Mouse (Mus musculus) embryonic fibroblast, embryonic 13.5 days (primary cell): ENCODE measurements around the gene Tpk1. TPM values are rescaled to one million over a fixed set of nuclear protein-coding genes. Genes with fewer than 3 reads are reported as not detected.

Experiments
- H3K27ac ChIP-seq: 2 replicates; pipeline ENCODE4 v1.5.1; 2012; ENCODE audit warnings: low read length, control low read depth, inconsistent platforms; ENCODE audit not compliant: insufficient read depth
- H3K4me1 ChIP-seq: 2 replicates; pipeline ENCODE4 v1.6.1; 2011; ENCODE audit warnings: low read length; ENCODE audit not compliant: control insufficient read depth, insufficient read depth
- H3K4me3 ChIP-seq: 2 replicates; pipeline ENCODE4 v1.5.1; 2011; ENCODE audit warnings: mild to moderate bottlenecking, control low read depth, low read length; ENCODE audit not compliant: insufficient read depth
- CTCF ChIP-seq: IDR thresholded peaks from 2 replicates; pipeline ENCODE4 v1.5.1; 2011; ENCODE audit warnings: mild to moderate bottlenecking, control low read depth, low read length, moderate library complexity, borderline replicate concordance; ENCODE audit not compliant: insufficient read depth
- POLR2A ChIP-seq: IDR thresholded peaks from 2 replicates; pipeline ENCODE4 v1.6.1; 2011; ENCODE audit warnings: low read depth, mild to moderate bottlenecking, control low read depth, low read length, moderate library complexity
- polyA plus RNA-seq: library from polyadenylated mRNA; stranded (reverse); fragments of >200 nt; gene quantifications from 2 replicates; pipeline ENCODE4 v1.2.4, GENCODE M21; 2011; ENCODE audit warnings: low read depth; ENCODE audit not compliant: missing spikeins, insufficient read length

Tpk1 gene
- polyA plus RNA-seq, 1 experiment = 16.3 TPM

GRCm38 (mm10) chr6:43590841-43591541 lies 75.1 kb downstream of the Tpk1 start:
- no peaks in the 10 kb centered on the region for H3K4me1 ChIP-seq
- H3K4me3 ChIP-seq = no peak overlapping the region
- no peak overlapping the region for H3K27ac ChIP-seq
- TF ChIP-seq CTCF = no peak
- no peak for TF ChIP-seq POLR2A

DNA sequence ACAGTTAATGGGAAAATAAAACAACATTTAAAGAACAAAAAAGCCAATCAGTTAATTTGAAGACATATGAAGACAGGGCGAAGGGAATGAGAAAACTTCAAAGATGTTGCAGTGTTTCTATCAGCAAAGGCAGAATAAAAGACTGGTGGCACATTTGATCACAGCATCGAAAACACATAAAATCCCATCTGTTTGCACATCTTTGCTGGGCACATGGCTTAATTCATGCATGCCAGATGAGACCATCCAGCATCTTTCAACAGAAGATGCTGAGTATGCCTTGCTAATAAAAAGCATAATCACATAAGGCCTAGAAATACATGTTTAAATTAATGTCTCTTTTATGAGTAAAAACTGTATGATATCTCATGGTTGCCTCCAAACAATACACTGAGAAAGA lies 80.8 kb downstream of the Tpk1 start:
- Histone ChIP-seq H3K4me1 (no peaks in the 10 kb centered on the region), H3K4me3 (no peak overlapping the region), H3K27ac (no peak overlapping the region)
- no peak for TF ChIP-seq CTCF
- no peak for TF ChIP-seq POLR2A

DNA sequence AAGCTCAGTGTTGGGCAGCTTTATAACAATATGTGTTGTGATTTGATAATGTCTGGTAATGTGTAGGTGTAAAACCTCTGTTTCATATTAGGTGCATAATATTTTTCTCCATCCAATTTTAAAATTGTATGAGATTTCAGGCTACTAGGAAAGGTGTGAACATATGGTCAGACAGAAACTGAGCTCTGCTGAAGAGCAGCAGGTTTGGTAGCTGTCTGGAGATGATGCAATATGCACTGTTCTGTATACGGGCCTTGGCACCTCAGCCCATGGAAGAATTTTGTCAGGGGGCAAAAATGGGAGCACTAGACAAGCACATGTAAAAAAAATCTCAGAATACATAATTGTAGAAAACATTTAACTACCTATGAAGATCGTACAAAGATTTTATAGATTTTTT lies 84.3 kb downstream of the Tpk1 start:
- Histone ChIP-seq H3K4me3 (no peak overlapping the region), H3K4me1 (no peaks in the 10 kb centered on the region), H3K27ac (no peak overlapping the region)
- no peak for TF ChIP-seq POLR2A
- no peak for TF ChIP-seq CTCF

- H3K4me3 ChIP-seq = no peak overlapping the region
- no peak for TF ChIP-seq POLR2A
- TF ChIP-seq CTCF = no peak
- no peak overlapping the region for H3K27ac ChIP-seq
- no peaks in the 10 kb centered on the region for H3K4me1 ChIP-seq
These were observed 98.2 kb downstream of the Tpk1 start for GRCm38 (mm10) chr6:43567885-43568284.

- H3K27ac ChIP-seq = no peak overlapping the region
- TF ChIP-seq POLR2A = no peak
- no peak for TF ChIP-seq CTCF
- no peaks in the 10 kb centered on the region for H3K4me1 ChIP-seq
- H3K4me3 ChIP-seq = no peak overlapping the region
These were observed 103.6 kb downstream of the Tpk1 start for GRCm38 (mm10) chr6:43562474-43562873.

DNA sequence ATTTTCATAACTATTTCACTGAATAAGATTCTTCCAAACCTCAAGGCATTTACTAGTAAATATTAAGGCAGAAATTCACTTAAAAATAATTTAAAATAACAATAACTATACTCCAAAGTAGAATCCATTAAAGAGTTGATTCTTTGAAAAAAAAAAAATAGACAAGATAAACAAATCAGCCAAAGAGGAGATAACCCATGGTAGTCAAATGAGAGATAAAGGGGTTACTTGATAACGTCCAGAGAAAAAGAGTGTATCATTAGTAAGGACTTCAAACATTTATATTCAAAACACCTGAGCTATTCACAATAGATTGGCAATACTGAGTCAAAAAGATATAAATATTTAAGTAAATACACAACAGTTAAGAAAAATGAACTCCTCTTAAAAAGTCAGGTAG lies 114.7 kb downstream of the Tpk1 start:
- no peak overlapping the region for H3K27ac ChIP-seq
- no peaks in the 10 kb centered on the region for H3K4me1 ChIP-seq
- no peak overlapping the region for H3K4me3 ChIP-seq
- TF ChIP-seq POLR2A (no peak), CTCF (no peak)

- TF ChIP-seq POLR2A (no peak), CTCF (no peak)
These were observed 119.5 kb downstream of the Tpk1 start for GRCm38 (mm10) chr6:43546537-43546936.

DNA sequence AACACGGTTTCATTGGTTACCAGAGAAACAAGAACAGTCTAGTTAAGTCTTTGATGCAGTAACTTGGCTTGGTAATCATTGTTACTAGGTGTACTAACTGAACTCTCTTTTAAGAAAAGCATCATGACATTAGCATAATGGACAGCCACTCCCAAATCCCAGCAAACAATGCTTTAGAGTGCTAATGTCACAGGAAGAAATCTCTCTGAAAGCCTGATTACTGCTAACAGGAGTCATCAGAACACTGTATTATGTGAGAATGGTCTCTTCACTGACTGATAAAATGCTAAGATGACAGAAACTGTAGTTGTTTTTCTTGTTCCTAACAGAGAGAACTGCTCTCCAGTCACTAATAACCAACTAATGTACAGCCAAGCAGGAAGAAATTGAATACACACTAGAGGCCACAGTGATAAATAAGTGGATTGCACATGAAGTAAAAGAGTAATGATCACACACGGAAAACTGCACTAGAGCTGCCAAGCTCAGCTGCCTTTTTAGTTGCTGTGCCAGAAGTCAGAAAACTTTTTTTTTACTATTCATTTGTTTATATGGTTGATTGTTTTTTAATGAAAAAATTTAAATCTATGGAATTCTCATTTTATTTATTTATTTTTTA lies 128.7 kb downstream of the Tpk1 start:
- no peak overlapping the region for H3K4me3 ChIP-seq
- TF ChIP-seq POLR2A = no peak
- TF ChIP-seq CTCF = no peak
- H3K4me1 ChIP-seq = no peaks in the 10 kb centered on the region
- no peak overlapping the region for H3K27ac ChIP-seq

More at GRCm38 (mm10) chr6:43546537-43546936, 119.5 kb downstream of the Tpk1 start:
- Histone ChIP-seq H3K27ac (no peak overlapping the region), H3K4me3 (no peak overlapping the region), H3K4me1 (no peaks in the 10 kb centered on the region)

DNA sequence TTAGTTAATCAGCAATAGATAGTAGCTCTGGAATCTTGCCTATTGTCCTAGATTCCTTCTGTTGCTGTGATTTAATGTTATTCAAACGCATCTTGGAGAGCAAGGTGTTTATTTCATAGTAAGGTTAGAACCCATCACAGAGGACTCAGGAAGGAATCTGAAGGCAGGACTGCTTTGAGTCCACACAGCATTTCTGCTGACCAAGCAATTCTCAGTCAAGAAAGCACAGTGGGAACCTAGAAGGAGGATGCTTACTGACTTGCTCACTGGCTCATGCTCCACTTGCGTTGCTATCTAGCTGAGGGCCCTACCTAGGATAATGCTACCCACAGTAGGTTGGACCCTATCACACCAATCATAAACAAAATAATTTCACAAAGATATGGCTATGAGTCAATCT lies 130.6 kb downstream of the Tpk1 start:
- no peak for TF ChIP-seq CTCF
- TF ChIP-seq POLR2A = no peak
- Histone ChIP-seq H3K4me1 (no peaks in the 10 kb centered on the region), H3K4me3 (no peak overlapping the region)

DNA sequence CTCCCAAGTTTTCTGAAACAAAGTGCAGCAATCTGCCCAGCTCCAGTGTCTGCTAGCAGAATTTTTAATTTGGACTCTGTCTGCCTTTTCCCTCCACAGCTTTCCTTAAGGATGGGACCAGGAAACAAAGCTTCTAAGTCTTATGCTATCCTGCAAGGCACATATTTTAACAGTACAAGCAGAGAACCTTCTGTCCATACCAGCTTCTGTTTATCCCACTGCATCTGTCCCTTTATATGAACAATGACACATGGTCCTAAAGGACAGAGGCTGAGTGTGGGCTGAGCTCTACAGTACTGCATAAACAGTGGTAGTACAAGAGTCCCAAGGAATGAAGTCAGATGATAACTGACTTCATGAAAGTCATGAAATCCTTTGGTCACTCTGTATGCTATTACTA lies 132.8 kb downstream of the Tpk1 start:
- Histone ChIP-seq H3K27ac (no peak overlapping the region), H3K4me3 (no peak overlapping the region), H3K4me1 (peaks cover 5% of the 10 kb centered on the region; the same call in 1 of the 2 replicates)
- no peak for TF ChIP-seq CTCF
- TF ChIP-seq POLR2A = no peak

More for the DNA sequence above, 130.6 kb downstream of the Tpk1 start:
- no peak overlapping the region for H3K27ac ChIP-seq
